Mouse (Mus musculus) urinary bladder, postnatal 10 days (tissue): Measurements from ENCODE around the gene Zbtb16.
A peak's percentile ranks its signal among the peaks of the same experiment; 100 is the strongest.

Experiments used
- DNase-seq: peaks from one replicate; pipeline ENCODE4 v3.0.0; 2022; ENCODE audit warnings: low spot score

Zbtb16 gene

GRCm38 (mm10) chr9:48835631-48836565 is at the start of gene Zbtb16:
Gene Zbtb16 (minus strand): TSS chr9:48836222.
- peak; percentile 42 for DNase-seq

GRCm38 (mm10) chr9:48872896-48873295 is 36.9 kb upstream of the Zbtb16 start:
- no peak for DNase-seq

- no peak for DNase-seq
These were observed 30.6 kb upstream of the Zbtb16 start for GRCm38 (mm10) chr9:48866523-48867121.

GRCm38 (mm10) chr9:48865235-48865634 is 29.2 kb upstream of the Zbtb16 start:
- no peak for DNase-seq

- DNase-seq, result no peak
These were observed 25.5 kb upstream of the Zbtb16 start for GRCm38 (mm10) chr9:48861481-48861880.

GRCm38 (mm10) chr9:48860526-48860845 is 24.5 kb upstream of the Zbtb16 start:
- DNase-seq, result no peak

GRCm38 (mm10) chr9:48859828-48860525 is 24.0 kb upstream of the Zbtb16 start:
- DNase-seq, result no peak

- no peak for DNase-seq
These were observed 21.9 kb upstream of the Zbtb16 start for GRCm38 (mm10) chr9:48857944-48858343.

- no peak for DNase-seq
These were observed 20.2 kb upstream of the Zbtb16 start for GRCm38 (mm10) chr9:48856240-48856639.

- DNase-seq, result no peak
These were observed 13.5 kb upstream of the Zbtb16 start for GRCm38 (mm10) chr9:48849531-48849930.

- DNase-seq, result no peak
These were observed 3.5 kb upstream of the Zbtb16 start for GRCm38 (mm10) chr9:48839568-48839967.

- no peak for DNase-seq
These were observed 2.3 kb upstream of the Zbtb16 start for GRCm38 (mm10) chr9:48838346-48838745.

GRCm38 (mm10) chr9:48837181-48837580 is 1.2 kb upstream of the Zbtb16 start:
- no peak for DNase-seq

- no peak for DNase-seq
These were observed 526 bp upstream of the Zbtb16 start for GRCm38 (mm10) chr9:48836566-48836930.

GRCm38 (mm10) chr9:48834541-48835411 is 1.2 kb downstream of the Zbtb16 start:
- DNase-seq, result no peak

- DNase-seq, result no peak
These were observed 2.0 kb downstream of the Zbtb16 start for GRCm38 (mm10) chr9:48834006-48834405.

GRCm38 (mm10) chr9:48833493-48833892 is 2.5 kb downstream of the Zbtb16 start:
- no peak for DNase-seq

- DNase-seq, result no peak
These were observed 3.4 kb downstream of the Zbtb16 start for GRCm38 (mm10) chr9:48832473-48833100.

- DNase-seq, result no peak
These were observed 4.2 kb downstream of the Zbtb16 start for GRCm38 (mm10) chr9:48831560-48832460.

- no peak for DNase-seq
These were observed 7.2 kb downstream of the Zbtb16 start for GRCm38 (mm10) chr9:48828839-48829238.
